Mouse (Mus musculus): ENCODE results near the gene Synm. TPM values are rescaled to one million over a fixed set of nuclear protein-coding genes. Genes with fewer than 3 reads are reported as not detected.

The Synm gene
- total RNA-seq, 2 experiments from 2014 or later: 0.52 TPM; not detected in 1

DNA sequence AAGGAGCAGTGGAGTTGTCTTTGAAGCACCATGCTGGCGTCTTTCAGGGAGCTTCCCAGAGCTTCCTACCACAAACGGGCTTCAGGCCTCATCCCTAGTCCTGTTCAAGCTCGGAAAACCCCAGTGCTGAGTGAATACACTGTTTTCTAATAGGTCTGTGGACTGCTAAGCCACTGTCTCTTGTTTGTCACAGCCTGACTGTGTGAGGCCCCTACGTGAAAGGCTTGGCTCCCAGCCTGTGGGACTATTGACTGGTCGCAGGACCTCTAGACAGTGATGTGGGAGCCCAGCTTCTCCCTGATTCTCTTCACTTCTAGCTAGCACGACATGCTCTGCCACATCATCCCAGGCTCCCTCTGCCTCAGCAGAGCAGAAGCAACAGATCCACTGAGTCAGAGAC, 51.4 kb downstream of the Synm start:
- no peak for ATAC-seq (replicated peaks; ENCODE audit: low FRiP score, low TSS enrichment, poor library complexity, severe bottlenecking)

DNA sequence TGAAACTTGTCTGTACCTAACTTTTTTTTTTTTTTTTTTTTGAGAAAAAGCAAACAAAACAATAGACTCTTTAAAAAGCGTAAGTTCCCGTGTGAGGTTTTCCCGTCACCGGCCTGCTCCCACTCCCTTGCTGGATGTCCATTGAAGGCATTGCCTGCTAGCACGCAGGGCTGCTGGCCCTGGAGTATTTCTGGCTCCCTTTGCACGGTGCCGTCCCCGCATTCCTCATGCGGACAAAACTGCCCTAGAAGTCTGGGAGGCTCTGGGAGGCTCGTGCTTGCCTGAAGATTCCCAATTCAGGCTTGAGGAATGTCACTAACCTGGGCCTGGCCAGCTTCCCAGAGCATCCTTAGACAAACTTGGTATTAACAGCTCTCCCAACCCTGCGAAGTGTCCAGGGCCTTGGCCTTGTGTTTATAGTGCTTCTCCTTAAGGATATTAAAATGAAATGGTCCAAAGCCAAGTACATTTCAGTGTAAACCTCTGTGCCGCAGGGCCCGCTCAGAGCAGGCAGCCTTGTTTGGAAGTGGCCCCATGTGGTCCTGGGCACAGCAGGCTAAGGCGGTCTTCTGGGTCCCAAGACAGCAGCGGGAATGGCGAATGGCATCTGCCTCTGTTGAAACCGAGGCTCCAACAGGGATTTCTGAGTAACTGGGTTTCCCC, 58.2 kb downstream of the Synm start:
- ATAC-seq (replicated peaks; ENCODE audit: low FRiP score, low TSS enrichment, poor library complexity, severe bottlenecking): no peak

- ATAC-seq (replicated peaks; ENCODE audit: low FRiP score, low TSS enrichment, poor library complexity, severe bottlenecking): peak; percentile 69
Observed at GRCm38 (mm10) chr7:67700846-67701245, 58.7 kb downstream of the Synm start.

DNA sequence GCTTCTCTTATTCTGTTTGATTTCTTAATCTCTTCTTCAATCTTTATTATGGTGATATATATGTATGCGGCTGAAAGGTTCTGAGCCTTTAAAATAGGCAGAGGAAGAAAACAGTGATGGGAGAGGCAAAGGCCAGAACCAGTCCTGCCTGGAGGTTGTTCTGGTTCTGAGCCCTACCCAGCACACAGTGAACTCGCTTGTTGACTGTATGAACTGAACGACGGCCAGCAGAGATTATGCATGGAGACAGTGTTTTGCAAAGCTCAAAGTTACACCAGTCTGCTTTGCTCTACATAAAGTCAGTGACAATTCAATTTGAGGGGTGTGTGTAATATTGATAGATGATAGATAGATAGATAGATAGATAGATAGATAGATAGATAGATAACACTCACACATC, 60.2 kb downstream of the Synm start:
- no peak for ATAC-seq (replicated peaks; ENCODE audit: low FRiP score, low TSS enrichment, poor library complexity, severe bottlenecking)

GRCm38 (mm10) chr7:67697892-67698630, 61.5 kb downstream of the Synm start:
- ATAC-seq (replicated peaks; ENCODE audit: low FRiP score, low TSS enrichment, poor library complexity, severe bottlenecking): no peak

DNA sequence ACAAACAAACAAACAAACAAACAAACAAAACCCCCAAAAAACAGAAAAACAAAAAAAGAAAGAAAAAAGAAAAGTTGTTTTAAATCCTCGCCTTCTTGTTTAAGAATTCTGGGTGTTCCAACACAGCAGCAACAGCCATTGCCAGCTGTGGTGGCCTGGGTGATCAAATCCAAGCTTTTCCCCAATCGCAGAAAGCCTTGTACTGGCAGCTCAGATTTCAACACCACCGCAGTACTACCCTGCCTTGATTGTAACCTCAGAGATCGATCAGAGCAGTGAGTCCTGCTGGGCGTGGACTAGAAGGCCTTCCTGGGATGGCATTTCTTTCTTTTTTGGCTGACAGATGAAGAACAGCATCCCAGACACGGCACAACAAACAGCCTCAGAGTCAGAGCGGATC, 63.6 kb downstream of the Synm start:
- no peak for ATAC-seq (replicated peaks; ENCODE audit: low FRiP score, low TSS enrichment, poor library complexity, severe bottlenecking)

DNA sequence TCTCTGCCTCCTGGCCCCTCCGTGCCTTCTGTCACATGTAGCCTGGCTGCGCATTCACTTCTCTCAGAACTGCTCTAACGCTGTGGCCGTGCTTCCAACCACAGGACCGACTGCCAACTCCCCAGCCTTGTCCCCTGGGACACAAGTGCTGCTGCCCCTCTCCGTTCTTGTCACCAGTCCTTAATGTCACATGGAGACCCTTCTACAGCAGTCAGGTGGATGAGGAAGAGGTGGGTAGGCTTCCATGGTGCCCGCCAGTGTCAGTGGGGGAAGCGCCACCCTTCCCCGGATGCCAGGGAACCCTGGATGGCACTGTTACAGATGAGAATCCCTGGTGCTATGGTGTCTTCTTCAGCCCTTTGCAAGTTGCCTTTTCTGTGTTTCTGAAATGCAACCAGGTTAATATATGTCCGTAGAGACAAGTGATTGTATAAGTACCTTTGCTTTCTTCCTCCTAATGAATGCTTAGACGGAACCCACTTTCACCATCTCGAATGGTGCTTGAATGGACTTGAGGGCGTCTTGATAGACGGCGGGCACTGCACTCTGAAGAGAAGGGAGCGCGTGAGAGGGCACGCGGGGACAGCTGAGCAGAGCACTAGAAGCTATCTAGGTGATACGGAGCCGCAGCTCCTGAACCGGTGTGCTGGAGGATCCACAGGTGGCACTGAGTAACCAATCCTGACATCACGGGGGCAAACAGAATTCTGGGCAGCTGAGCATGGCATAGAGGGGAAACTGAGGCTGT, 66.6 kb downstream of the Synm start:
- ATAC-seq (replicated peaks; ENCODE audit: low FRiP score, low TSS enrichment, poor library complexity, severe bottlenecking): no peak

GRCm38 (mm10) chr7:67692141-67692540, 67.4 kb downstream of the Synm start:
- no peak for ATAC-seq (replicated peaks; ENCODE audit: low FRiP score, low TSS enrichment, poor library complexity, severe bottlenecking)

- ATAC-seq (replicated peaks; ENCODE audit: low FRiP score, low TSS enrichment, poor library complexity, severe bottlenecking): no peak
Observed at GRCm38 (mm10) chr7:67691036-67691435, 68.5 kb downstream of the Synm start.

GRCm38 (mm10) chr7:67689793-67690192, 69.7 kb downstream of the Synm start:
- ATAC-seq (replicated peaks; ENCODE audit: low FRiP score, low TSS enrichment, poor library complexity, severe bottlenecking): no peak

DNA sequence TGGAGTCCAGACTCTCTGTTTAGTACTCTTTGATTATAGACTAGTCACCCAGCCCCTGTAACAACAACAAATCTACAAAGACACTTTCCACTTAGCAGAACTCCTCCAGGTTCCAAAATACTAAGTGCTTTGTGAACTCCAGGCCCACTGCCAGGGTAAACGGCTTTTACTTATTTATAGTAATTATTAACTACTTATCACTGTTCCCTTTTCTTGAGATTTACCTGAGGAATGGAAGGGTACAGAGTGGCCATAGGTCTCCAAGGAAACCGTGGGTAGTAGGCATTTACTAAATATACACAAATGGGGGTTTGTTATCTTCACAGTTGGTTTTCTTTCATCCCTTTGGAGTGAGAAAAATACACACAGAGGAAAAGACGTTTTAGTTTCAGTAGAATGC, 71.3 kb downstream of the Synm start:
- ATAC-seq (replicated peaks; ENCODE audit: low FRiP score, low TSS enrichment, poor library complexity, severe bottlenecking): no peak

GRCm38 (mm10) chr7:67686545-67686944, 73.0 kb downstream of the Synm start:
- no peak for ATAC-seq (replicated peaks; ENCODE audit: low FRiP score, low TSS enrichment, poor library complexity, severe bottlenecking)

- no peak for ATAC-seq (replicated peaks; ENCODE audit: low FRiP score, low TSS enrichment, poor library complexity, severe bottlenecking)
Observed at GRCm38 (mm10) chr7:67683006-67683405, 76.5 kb downstream of the Synm start.

DNA sequence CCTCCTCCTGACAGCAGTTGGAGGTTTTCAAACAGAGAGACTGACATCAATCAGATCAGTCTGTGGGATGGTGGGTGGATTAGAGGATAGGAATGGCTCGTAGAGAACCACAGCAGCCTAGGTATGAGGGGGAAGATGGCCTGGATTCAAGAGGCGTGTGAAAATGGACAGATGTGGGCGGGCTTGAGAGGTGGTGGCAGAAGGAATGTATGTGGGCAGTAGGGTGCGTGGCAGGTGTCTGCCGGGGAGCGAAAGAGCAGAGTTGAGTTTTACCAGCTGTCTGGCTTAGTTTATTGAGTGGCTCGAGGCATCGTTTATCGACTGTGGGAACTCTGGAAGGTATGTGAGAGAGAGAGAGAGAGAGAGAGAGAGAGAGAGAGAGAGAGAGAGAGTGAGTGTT, 78.5 kb downstream of the Synm start:
- ATAC-seq (replicated peaks; ENCODE audit: low FRiP score, low TSS enrichment, poor library complexity, severe bottlenecking): no peak

Other genes starting within 250 kb of the Synm start
- gene Lrrc28, start 114.5 kb downstream of the Synm start, total RNA-seq (2014; fragmentation: Nextera tagmentation): 12.0 and 28.8 TPM in 2 replicates
- 13.3 and 15.5 TPM in 2 replicates for gene Lrrc28, start 114.5 kb downstream of the Synm start, total RNA-seq (2017)
- 1.4 and 12.5 TPM in 2 replicates for gene Ttc23, start 112.3 kb downstream of the Synm start, total RNA-seq (2014; fragmentation: Nextera tagmentation)
- 0.95 and 3.6 TPM in 2 replicates for gene Ttc23, start 112.3 kb downstream of the Synm start, total RNA-seq (2017)
- 40.8 and 53.2 TPM in 2 replicates for gene Igf1r, start 193.1 kb upstream of the Synm start, total RNA-seq (2014; fragmentation: Nextera tagmentation)
- 21.4 and 27.0 TPM in 2 replicates for gene Igf1r, start 193.1 kb upstream of the Synm start, total RNA-seq (2017)